8 mouse cellular contexts compared by ENCODE assay signal in the genomic region with DNA sequence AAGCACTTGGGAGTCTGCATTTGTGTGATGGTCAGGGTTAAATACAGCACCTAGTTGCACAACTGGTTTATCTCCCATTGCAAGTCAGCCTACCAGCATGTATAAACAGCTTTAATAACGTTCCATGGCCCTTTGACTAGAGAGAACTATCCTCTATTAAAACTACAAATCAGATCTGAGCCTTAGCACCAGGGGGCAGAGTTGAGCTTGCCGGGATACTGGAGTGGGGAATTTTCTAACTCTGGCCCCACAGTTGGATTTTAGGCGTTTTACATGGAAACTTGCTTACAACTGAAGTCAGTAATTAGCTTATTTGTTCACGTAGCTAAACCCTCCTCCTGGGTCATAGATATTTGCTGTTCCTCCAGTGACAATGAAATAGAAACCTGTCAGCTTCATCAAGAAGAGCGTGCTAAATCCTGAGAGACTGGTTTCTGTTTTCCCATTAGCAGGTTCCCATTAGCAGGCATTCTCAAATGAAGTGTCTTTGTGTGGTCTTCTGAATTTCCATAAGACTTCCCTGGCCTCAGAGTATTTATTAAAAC. TPM values are rescaled to one million over a fixed set of nuclear protein-coding genes. Genes with fewer than 3 reads are reported as not detected.
DNase-seq lines count a peak whose midpoint lies in the region; ATAC-seq and TF ChIP-seq lines count a peak whose summit lies in the region.

No protein-coding gene starts in this region.

- intact Hi-C loops in gastrocnemius, adult 2 months (cut with DNase I) = loop anchor here (2.0 kb wide), 1 partner anchor 32 kb away; no protein-coding TSS in a partner anchor

- H3K27ac ChIP-seq in hindbrain, embryonic 15.5 days (replicated peaks) = 0 out of 2 replicates have a peak overlapping the region, but pooled peaks have one; percentile 22
- H3K27ac ChIP-seq in hindbrain, embryonic 16.5 days (ENCODE audit: low read depth, low read length) = no peak overlapping the region
- H3K27ac ChIP-seq in gastrocnemius, adult 2 months = peak overlapping the region; percentile 89

- H3K36me3 ChIP-seq in hindbrain, embryonic 15.5 days = no peaks in the 10 kb centered on the region
- no peaks in the 10 kb centered on the region for H3K36me3 ChIP-seq in hindbrain, embryonic 16.5 days (ENCODE audit: control insufficient read depth, insufficient read depth, low read length)

- no peak overlapping the region for H3K4me3 ChIP-seq in hindbrain, embryonic 15.5 days
- H3K4me3 ChIP-seq in hindbrain, embryonic 16.5 days (ENCODE audit: low read length) = no peak overlapping the region
- no peak overlapping the region; the same call in 1 of the 2 replicates for H3K4me3 ChIP-seq in gastrocnemius, adult 2 months

- no peak for ATAC-seq in hindbrain, embryonic 15.5 days (ENCODE audit: low FRiP score, low read depth)
- no peak for ATAC-seq in hindbrain, embryonic 16.5 days
- no peak for ATAC-seq in megakaryocyte-erythroid progenitor cell, adult 5-6 weeks (replicated peaks; ENCODE audit: low FRiP score, low TSS enrichment, poor library complexity, severe bottlenecking)

- WGBS in hindbrain, embryonic 15.5 days = 42% methylated on average over 5 of the region's 5 CpGs
- WGBS in hindbrain, embryonic 16.5 days = 36% methylated on average over 5 of the region's 5 CpGs

- no peak overlapping the region for H3K4me2 ChIP-seq in hindbrain, embryonic 15.5 days
- no peak overlapping the region for H3K4me2 ChIP-seq in hindbrain, embryonic 16.5 days (ENCODE audit: low read length)

- DNase-seq in 3T3-L1 (ENCODE audit: low read depth, low spot score) = peak; percentile 62
- DNase-seq in NIH3T3 (ENCODE audit: low read depth) = peak; percentile 74
- DNase-seq in gastrocnemius, adult 2 months = peak; percentile 73
- peak; percentile 54 to 70 for DNase-seq in layer of hippocampus, postnatal 14 days (ENCODE audit: low spot score in 2 of 2)
- DNase-seq in skeletal muscle tissue, adult 2 months (ENCODE audit: low read depth, low spot score) = peak; percentile 46

- no peaks in the 10 kb centered on the region for H3K27me3 ChIP-seq in hindbrain, embryonic 15.5 days
- no peaks in the 10 kb centered on the region for H3K27me3 ChIP-seq in hindbrain, embryonic 16.5 days (replicated peaks; ENCODE audit: control insufficient read depth, insufficient read depth, low read length)

- H3K4me1 ChIP-seq in hindbrain, embryonic 15.5 days (replicated peaks) = peaks cover 39% of the 10 kb centered on the region
- peaks cover 17% of the 10 kb centered on the region for H3K4me1 ChIP-seq in hindbrain, embryonic 16.5 days (ENCODE audit: control insufficient read depth, insufficient read depth, low read depth, low read length)

- H3K9ac ChIP-seq in hindbrain, embryonic 15.5 days = no peak overlapping the region
- no peak overlapping the region for H3K9ac ChIP-seq in hindbrain, embryonic 16.5 days (ENCODE audit: low read depth, low read length)

- peak; percentile 79 for TF ChIP-seq CTCF in gastrocnemius, adult 2 months (IDR thresholded peaks at IDR 0.05)

- no peaks in the 10 kb centered on the region for H3K9me3 ChIP-seq in hindbrain, embryonic 15.5 days
- no peaks in the 10 kb centered on the region for H3K9me3 ChIP-seq in hindbrain, embryonic 16.5 days (ENCODE audit: control insufficient read depth, low read length)

RNA-seq across cellular contexts. Expression of a gene that starts 8.0 kb away (rescaled TPM):
- polyA plus RNA-seq in hindbrain, embryonic 15.5 days (2015; fragmentation: Nextera tagmentation; extraction: Ambion mirVana) = 72.9 and 79.5 TPM in 2 replicates
- polyA plus RNA-seq in hindbrain, embryonic 16.5 days (2015; fragmentation: Nextera tagmentation; extraction: Ambion mirVana) = 70.9 and 80.1 TPM in 2 replicates
- total RNA-seq in gastrocnemius, adult 2 months (2021) = 10 to 100 TPM; 55.5 to 67.5 TPM
- 10 to 100 TPM; 35.6 to 37.2 TPM for total RNA-seq in layer of hippocampus, postnatal 14 days (2021)
- total RNA-seq in megakaryocyte-erythroid progenitor cell, adult 5-6 weeks (2014; fragmentation: Nextera tagmentation) = 56.5 and 92.9 TPM in 2 replicates
- 30.0 and 44.5 TPM in 2 replicates for total RNA-seq in megakaryocyte-erythroid progenitor cell, adult 5-6 weeks (2017)
